Mouse (Mus musculus) embryo, embryonic 10.5 days (tissue): ENCODE results near the gene Unc93b1.
"Not testable (repeated sequence)": the region's sequence is repeated elsewhere in the genome, so short reads cannot be mapped to it uniquely, and the experiment has no call there.

Experiments
- DNase-seq: peaks from one replicate; pipeline ENCODE4 v3.0.0-alpha.2; 2015; ENCODE audit warnings: low spot score

Gene Unc93b1

GRCm38 (mm10) chr19:3946715-3947114 is 11.7 kb downstream of the Unc93b1 start:
- peak; percentile 82 for DNase-seq

DNA sequence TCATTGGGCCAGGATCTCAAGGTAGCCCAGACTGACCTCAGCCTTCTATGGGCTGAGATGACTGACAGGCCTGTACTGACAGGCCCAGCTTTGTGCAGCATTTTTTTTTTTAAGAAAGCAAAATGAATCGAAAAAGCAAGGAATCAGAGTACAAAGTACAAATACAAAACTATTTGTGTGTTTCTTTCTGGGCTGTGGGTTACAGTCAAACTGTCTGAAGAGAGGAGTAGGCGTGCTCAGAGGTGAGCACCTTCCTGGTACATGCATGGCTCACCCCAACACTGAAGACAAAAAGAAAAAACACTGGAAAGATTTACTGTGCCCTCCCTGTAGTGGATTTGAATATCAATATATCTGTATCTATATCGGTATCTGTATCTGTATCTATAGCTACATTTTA is 12.8 kb downstream of the Unc93b1 start:
- no peak for DNase-seq

DNA sequence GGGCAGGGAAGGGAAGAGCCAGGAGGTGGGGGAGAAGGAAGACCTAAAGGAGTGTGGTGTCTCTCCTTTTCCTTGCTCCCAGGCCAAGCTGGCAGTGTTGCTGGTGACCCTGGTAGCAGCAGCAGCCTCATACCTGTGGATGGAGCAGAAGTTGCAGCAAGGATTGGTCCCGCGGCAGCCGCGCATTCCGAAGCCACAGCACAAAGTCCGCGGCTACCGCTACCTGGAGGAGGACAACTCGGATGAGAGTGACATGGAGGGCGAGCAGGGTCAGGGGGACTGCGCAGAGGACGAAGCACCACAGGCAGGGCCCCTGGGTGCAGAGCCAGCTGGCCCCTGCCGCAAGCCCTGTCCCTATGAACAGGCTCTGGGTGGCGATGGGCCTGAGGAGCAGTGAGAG is 13.6 kb downstream of the Unc93b1 start:
- DNase-seq = no peak

DNA sequence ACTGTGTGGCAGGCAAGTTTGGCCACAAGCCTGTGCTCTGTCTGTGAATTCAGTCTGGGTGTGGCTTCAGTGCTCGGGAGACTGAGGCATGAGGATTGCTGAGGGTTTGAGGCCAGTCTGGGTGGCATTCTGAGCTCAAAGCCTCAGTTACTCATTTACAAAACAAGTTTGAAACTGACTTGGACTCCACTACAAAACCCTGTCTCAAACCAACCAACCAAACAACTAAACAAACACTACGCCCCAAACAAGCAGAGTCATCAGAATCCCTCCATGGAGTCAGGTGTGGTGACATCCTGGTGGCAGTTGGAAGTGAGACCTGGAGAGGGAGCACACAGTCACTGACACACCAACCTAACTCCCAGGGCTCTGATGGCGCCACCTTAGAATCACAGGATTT is 15.3 kb downstream of the Unc93b1 start:
- DNase-seq = no peak

DNA sequence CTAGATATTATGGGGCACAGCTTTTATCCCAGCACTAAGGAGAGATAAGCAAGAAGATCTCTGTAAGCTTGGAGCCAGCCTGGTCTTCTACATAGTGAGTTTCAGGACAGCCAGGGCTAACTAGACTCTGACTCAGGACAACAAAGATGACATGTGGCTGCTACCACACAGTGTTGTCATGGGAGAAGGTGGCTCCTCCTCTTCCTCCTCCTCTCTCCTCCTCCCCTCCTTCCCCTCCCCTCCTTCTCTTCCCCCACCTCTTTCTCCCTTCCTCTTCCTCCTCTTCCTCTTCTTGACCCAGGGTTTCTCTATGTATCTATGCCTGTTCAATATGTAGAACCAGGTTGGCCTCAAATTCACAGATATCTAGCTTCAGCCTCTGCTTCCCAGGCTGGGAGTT is 16.5 kb downstream of the Unc93b1 start:
- DNase-seq = no peak

- DNase-seq = no peak
Measured at GRCm38 (mm10) chr19:3952099-3952498, 17.1 kb downstream of the Unc93b1 start.

DNA sequence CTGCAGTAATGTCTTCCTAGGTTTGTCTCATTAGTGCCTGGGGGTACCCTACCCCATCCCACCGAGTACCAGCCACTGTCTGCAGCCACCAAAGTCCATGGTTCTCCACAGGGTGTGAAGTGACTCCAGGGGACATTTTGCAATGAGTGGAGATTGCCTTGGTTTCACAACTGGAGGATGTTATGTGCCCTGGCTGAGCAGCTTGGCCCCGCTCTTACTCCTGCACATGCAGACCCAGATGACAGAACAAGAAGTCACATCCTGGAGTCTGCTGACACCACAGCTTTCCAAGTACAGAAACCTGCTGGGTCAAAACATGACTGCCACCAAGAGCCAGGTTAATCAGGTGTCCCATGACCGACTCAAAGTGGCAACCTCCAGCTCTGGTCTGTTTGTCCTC is 20.0 kb downstream of the Unc93b1 start:
- DNase-seq = no peak

DNA sequence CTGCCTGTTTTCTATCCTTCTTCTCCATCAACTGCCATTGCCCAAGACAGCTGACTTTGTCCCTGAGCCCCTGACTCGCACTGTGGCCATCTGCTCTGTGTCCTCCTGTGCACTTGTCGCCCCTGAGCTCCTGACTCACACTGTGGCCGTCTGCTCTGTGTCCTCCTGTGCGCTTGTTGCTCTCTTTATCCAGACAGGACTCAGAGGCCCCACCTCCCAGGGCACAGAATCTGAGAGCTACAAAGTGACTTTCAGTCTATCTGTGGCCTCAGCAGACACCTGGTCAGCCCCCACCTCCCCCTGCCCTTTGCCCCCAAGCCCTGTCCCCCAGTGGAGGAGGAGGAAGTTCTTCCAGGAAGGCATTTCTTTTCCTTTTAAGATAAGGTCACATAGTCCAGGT is 20.8 kb downstream of the Unc93b1 start:
- DNase-seq = no peak

DNA sequence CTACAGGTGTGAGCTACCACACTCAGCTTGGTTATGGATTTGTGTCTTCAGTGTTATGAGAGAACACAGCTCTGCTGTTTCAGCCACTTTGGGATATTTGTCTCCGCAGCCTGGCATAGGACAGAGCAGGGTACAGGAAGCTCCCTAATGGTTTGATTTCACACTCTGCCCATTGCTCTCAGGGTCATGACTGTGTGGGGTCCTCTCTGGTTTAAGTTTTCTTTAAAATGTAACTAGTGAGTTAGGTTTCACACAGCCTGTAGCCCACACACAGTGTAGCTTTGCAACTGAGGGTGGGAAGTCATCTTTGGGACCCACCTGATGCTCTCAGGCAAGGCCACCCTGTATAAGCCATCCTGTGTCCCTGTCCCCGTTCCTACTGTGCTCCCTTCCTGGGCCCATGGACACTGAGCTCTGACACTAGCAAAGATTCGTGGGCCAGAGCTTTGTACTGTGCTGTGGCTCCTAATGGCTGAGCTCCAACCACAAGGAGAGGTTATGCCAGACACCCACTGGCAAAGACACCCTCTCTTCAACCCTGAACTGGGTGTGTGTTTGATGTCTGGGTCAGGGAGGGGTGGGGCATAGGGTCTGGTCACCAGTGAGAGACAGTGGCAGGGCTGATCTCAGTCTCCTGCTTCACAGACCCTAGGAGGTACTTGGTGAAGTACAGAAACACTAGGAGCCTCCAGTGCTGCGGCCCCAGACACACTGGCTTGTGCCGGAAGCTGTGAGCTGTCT is 22.5 kb downstream of the Unc93b1 start:
- not testable (repeated sequence) for DNase-seq

- no peak for DNase-seq
Measured at GRCm38 (mm10) chr19:3958470-3958869, 23.5 kb downstream of the Unc93b1 start, which contains the start of gene Aldh3b3. Gene Aldh3b3 (plus strand): TSS chr19:3958645.

DNA sequence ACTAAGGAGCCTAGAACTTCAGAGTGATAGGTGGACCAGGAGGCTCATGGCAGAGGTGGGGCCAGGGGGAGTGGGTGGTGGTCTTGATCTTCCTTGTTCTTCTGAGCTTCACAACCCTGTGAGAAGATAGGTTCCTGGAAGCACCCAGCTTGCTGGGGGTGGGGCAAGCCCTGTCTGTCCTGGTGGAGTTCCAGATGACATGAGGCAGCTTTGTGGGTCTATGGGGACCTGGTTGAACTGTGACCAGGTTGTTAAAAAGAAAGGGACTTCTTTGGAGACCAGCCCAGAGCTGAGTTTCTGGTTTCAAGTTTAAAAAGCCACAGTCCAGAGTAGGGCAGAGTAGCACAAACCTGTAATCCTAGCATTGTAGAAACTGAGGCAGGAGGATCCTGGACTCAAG is 24.0 kb downstream of the Unc93b1 start:
- DNase-seq = no peak

- no peak for DNase-seq
Measured at GRCm38 (mm10) chr19:3960211-3960610, 25.2 kb downstream of the Unc93b1 start.

GRCm38 (mm10) chr19:3961805-3962204 is 26.8 kb downstream of the Unc93b1 start:
- DNase-seq = not testable (repeated sequence)

- DNase-seq = no peak
Measured at GRCm38 (mm10) chr19:3962469-3962868, 27.5 kb downstream of the Unc93b1 start.

DNA sequence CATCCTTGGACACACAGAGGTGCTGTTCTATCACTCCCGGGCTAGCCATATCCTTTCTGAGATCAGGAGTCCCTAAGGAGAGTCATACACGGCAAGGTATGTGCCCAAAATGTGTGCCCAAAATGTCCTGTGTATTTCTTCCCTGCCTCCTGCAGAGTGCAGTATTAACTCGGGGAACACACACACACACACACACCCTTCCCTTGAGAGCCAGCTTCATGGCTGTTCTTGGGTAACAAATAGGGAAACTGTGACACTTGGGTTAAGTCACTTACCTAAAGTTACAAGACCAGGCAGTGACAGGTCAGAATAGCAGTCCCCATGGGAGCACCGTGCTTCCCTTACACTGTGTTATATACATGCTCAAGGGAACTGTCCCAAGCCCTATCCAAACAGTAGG is 29.0 kb downstream of the Unc93b1 start:
- no peak for DNase-seq

DNA sequence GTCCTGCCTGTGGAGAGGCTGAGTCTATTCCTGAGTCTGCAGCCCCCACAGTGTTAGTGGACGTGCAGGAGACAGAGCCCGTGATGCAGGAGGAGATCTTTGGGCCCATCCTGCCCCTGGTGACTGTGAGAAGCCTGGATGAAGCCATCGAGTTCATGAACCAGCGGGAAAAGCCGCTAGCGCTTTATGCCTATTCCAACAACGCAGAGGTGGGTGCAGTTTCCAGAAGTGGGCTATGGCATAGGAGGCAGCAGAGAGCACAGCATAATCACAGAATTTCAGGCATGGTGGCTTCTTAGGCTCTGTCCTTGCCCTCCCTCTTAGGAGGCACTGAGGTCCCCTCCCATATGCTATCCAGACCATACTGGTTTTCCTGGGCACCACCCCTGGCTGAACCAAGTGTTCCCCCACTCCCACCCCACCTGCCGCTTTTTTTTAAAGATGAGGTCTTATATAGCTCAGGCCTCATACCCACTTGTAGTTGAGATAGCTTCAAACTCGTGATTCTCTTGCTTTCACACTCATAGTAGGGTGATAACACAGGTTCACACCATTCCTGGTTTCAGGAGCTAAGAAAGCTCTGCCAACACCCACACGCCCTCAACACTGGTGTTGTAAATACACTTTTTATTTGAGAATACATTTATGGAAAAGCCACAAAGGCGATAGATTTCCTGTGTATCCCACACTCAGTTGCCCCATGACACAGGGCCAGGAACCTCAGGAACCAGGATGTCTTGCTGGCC is 31.5 kb downstream of the Unc93b1 start:
- no peak for DNase-seq

- no peak for DNase-seq
Measured at GRCm38 (mm10) chr19:3967258-3967657, 32.3 kb downstream of the Unc93b1 start.

- no peak for DNase-seq
Measured at GRCm38 (mm10) chr19:3972229-3972628, 37.2 kb downstream of the Unc93b1 start, which contains the start of gene Aldh3b2. Gene Aldh3b2 (plus strand): TSS chr19:3972328.

- DNase-seq = not testable (repeated sequence)
Measured at GRCm38 (mm10) chr19:3974608-3975007, 39.6 kb downstream of the Unc93b1 start.

DNA sequence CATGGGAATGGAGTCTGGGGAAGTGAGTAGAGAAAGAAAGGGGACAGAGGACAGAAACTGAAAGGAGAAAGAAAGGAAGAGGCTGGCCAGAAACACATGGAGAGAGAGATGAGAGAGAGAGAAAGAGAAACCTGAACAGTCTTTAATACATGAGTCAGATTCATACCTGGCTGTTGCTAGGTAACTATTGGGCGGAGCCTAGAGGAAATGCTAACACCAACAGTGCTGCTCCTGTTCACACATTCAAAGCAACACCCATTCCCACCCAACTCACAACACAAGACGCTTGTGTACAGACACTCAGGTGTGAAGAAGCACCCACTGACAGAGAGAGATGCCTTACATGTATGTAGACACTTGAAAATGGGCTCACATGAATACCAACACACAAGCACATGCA is 40.9 kb downstream of the Unc93b1 start:
- no peak for DNase-seq

GRCm38 (mm10) chr19:3980309-3980708 is 45.3 kb downstream of the Unc93b1 start:
- peak; percentile 94 for DNase-seq

DNA sequence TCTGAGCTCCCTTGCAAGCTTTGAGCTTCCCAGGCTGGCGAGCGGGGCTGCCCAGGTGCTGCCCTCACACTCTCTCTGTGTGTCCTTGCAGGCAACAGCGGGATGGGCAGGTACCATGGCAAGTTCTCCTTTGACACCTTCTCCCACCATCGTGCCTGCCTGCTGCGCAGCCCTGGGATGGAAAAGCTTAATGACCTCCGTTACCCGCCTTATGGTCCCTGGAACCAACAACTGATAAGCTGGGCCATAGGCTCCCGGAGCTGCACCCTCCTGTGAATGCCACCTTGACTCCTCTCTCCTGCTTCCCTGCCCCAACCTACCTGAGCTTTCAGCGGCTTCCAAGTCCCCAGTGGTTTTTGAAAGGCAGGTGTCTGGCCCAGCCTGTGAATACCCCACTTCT is 45.9 kb downstream of the Unc93b1 start:
- DNase-seq = no peak

DNA sequence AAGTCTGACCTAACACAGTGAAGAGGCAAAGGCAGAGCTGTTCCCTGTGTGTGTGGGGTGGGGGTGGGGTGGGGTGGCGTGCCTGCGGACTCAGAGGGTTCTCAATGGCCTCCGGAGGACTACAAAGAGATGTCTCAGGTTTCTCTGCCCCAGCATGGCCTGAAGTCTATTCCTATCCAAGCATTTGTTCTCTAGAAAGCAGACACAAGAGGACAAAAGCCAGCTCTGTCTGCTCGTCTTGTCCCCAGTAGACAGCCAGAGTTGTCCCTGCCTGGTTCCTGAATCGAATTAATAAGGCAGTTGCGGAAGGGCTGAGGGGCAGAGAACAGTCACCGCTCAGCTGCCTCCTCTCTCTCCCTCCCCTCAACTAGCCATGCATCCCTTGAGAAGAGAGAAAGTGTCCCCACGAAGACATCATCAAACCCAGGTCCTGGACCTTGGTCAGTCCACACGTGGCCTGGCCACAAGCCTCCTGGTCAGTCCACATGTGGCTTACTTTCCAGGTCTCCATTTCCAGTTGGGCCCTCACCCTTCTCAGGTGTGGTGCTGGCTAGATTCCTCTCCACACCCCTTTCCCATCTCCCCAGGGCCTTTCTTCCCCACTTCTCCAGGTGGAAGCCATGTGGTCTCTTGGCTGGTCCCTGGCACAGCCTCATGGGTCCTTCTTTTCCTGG is 48.7 kb downstream of the Unc93b1 start:
- peak; percentile 54 for DNase-seq
